Mouse (Mus musculus): ENCODE data around the gene Srsf2. TPM values are rescaled to one million over a fixed set of nuclear protein-coding genes. Genes with fewer than 3 reads are reported as not detected.

Srsf2 gene
- polyA plus RNA-seq, 1 experiment from 2014 or later: 551 TPM

- H3K36me3 ChIP-seq (replicated peaks): no peaks in the 10 kb centered on the region
- H3K4me1 ChIP-seq: peaks cover 23% of the 10 kb centered on the region
- no peak overlapping the region for H3K4me3 ChIP-seq
- H3K9ac ChIP-seq: no peak overlapping the region
- no peak overlapping the region for H3K4me2 ChIP-seq
- no peaks in the 10 kb centered on the region for H3K9me3 ChIP-seq
- no peaks in the 10 kb centered on the region for H3K27me3 ChIP-seq (replicated peaks)
- no peak for ATAC-seq (replicated peaks)
- H3K27ac ChIP-seq: no peak overlapping the region
- WGBS: 53% methylated on average over 10 of the region's 10 CpGs
These were observed 30.7 kb downstream of the Srsf2 start for GRCm38 (mm10) chr11:116822215-116822614.

- Histone ChIP-seq H3K4me2 (no peak overlapping the region), H3K27me3 (replicated peaks) (no peaks in the 10 kb centered on the region), H3K36me3 (replicated peaks) (no peaks in the 10 kb centered on the region), H3K4me1 (peaks cover 14% of the 10 kb centered on the region), H3K9me3 (no peaks in the 10 kb centered on the region), H3K4me3 (no peak overlapping the region), H3K9ac (no peak overlapping the region), H3K27ac (no peak overlapping the region)
- no peak for ATAC-seq (replicated peaks)
- WGBS: 47% methylated on average over 13 of the region's 13 CpGs
These were observed 31.6 kb downstream of the Srsf2 start for GRCm38 (mm10) chr11:116821057-116821940.

- ATAC-seq (replicated peaks): no peak
- no peaks in the 10 kb centered on the region for H3K36me3 ChIP-seq (replicated peaks)
- H3K27me3 ChIP-seq (replicated peaks): no peaks in the 10 kb centered on the region
- no peak overlapping the region for H3K4me2 ChIP-seq
- H3K9me3 ChIP-seq: no peaks in the 10 kb centered on the region
- H3K4me3 ChIP-seq: no peak overlapping the region
- no peak overlapping the region for H3K9ac ChIP-seq
- H3K27ac ChIP-seq: no peak overlapping the region
- peaks cover 9% of the 10 kb centered on the region for H3K4me1 ChIP-seq
- WGBS: 83% methylated on average over 5 of the region's 5 CpGs
These were observed 32.8 kb downstream of the Srsf2 start for GRCm38 (mm10) chr11:116819932-116820593.

GRCm38 (mm10) chr11:116818722-116819121 is 34.2 kb downstream of the Srsf2 start:
- H3K36me3 ChIP-seq (replicated peaks): no peaks in the 10 kb centered on the region
- H3K4me3 ChIP-seq: no peak overlapping the region
- no peaks in the 10 kb centered on the region for H3K9me3 ChIP-seq
- no peak overlapping the region for H3K4me2 ChIP-seq
- H3K4me1 ChIP-seq: peaks cover 23% of the 10 kb centered on the region
- H3K9ac ChIP-seq: no peak overlapping the region
- no peaks in the 10 kb centered on the region for H3K27me3 ChIP-seq (replicated peaks)
- WGBS: 78% methylated on average over 8 of the region's 8 CpGs
- ATAC-seq (replicated peaks): no peak
- H3K27ac ChIP-seq: no peak overlapping the region

GRCm38 (mm10) chr11:116817567-116817966 is 35.3 kb downstream of the Srsf2 start:
- 95% methylated on average over 5 of the region's 5 CpGs for WGBS
- Histone ChIP-seq H3K9me3 (no peaks in the 10 kb centered on the region), H3K4me2 (no peak overlapping the region), H3K4me3 (no peak overlapping the region), H3K27ac (no peak overlapping the region), H3K4me1 (peaks cover 34% of the 10 kb centered on the region), H3K36me3 (replicated peaks) (no peaks in the 10 kb centered on the region), H3K27me3 (replicated peaks) (no peaks in the 10 kb centered on the region), H3K9ac (no peak overlapping the region)
- ATAC-seq (replicated peaks): no peak

- WGBS: 97% methylated on average over 5 of the region's 5 CpGs
- H3K4me3 ChIP-seq: no peak overlapping the region
- no peaks in the 10 kb centered on the region for H3K36me3 ChIP-seq (replicated peaks)
- no peak overlapping the region for H3K9ac ChIP-seq
- ATAC-seq (replicated peaks): no peak
- peaks cover 35% of the 10 kb centered on the region for H3K4me1 ChIP-seq
- H3K4me2 ChIP-seq: no peak overlapping the region
- no peak overlapping the region for H3K27ac ChIP-seq
- no peaks in the 10 kb centered on the region for H3K27me3 ChIP-seq (replicated peaks)
- no peaks in the 10 kb centered on the region for H3K9me3 ChIP-seq
These were observed 36.1 kb downstream of the Srsf2 start for GRCm38 (mm10) chr11:116816769-116817168.

GRCm38 (mm10) chr11:116814884-116815415 is 37.9 kb downstream of the Srsf2 start:
- no peak overlapping the region for H3K4me3 ChIP-seq
- H3K4me1 ChIP-seq: peaks cover 52% of the 10 kb centered on the region
- H3K4me2 ChIP-seq: peak overlapping the region; percentile 9; the same call in 1 of the 2 replicates
- H3K36me3 ChIP-seq (replicated peaks): no peaks in the 10 kb centered on the region
- H3K9ac ChIP-seq: no peak overlapping the region; the same call in 1 of the 2 replicates
- H3K27ac ChIP-seq: peak overlapping the region; percentile 98
- WGBS: 22% methylated on average over 7 of the region's 7 CpGs
- no peak for ATAC-seq (replicated peaks)
- H3K27me3 ChIP-seq (replicated peaks): no peaks in the 10 kb centered on the region
- H3K9me3 ChIP-seq: no peaks in the 10 kb centered on the region

GRCm38 (mm10) chr11:116814076-116814883 is 38.6 kb downstream of the Srsf2 start:
- H3K9me3 ChIP-seq: no peaks in the 10 kb centered on the region
- no peak for ATAC-seq (replicated peaks)
- WGBS: 7% methylated on average over 20 of the region's 20 CpGs
- peak overlapping the region; percentile 98 for H3K27ac ChIP-seq
- H3K4me3 ChIP-seq: no peak overlapping the region
- peaks cover 53% of the 10 kb centered on the region for H3K4me1 ChIP-seq
- no peaks in the 10 kb centered on the region for H3K27me3 ChIP-seq (replicated peaks)
- no peaks in the 10 kb centered on the region for H3K36me3 ChIP-seq (replicated peaks)
- H3K4me2 ChIP-seq: peak overlapping the region; percentile 9; the same call in 1 of the 2 replicates
- H3K9ac ChIP-seq: no peak overlapping the region; the same call in 1 of the 2 replicates

- Histone ChIP-seq H3K4me1 (peaks cover 58% of the 10 kb centered on the region), H3K9ac (no peak overlapping the region), H3K27ac (peak overlapping the region; percentile 98), H3K4me3 (no peak overlapping the region), H3K9me3 (no peaks in the 10 kb centered on the region), H3K27me3 (replicated peaks) (no peaks in the 10 kb centered on the region), H3K4me2 (no peak overlapping the region), H3K36me3 (replicated peaks) (no peaks in the 10 kb centered on the region)
- 63% methylated on average over 13 of the region's 13 CpGs for WGBS
- no peak for ATAC-seq (replicated peaks)
These were observed 39.3 kb downstream of the Srsf2 start for GRCm38 (mm10) chr11:116813610-116814009.

- ATAC-seq (replicated peaks): peak; percentile 28; the same call in 1 of the 2 replicates
- H3K9ac ChIP-seq: no peak overlapping the region
- no peaks in the 10 kb centered on the region for H3K9me3 ChIP-seq
- no peaks in the 10 kb centered on the region for H3K27me3 ChIP-seq (replicated peaks)
- H3K27ac ChIP-seq: peak overlapping the region; percentile 98
- 32% methylated on average over 21 of the region's 21 CpGs for WGBS
- no peaks in the 10 kb centered on the region for H3K36me3 ChIP-seq (replicated peaks)
- H3K4me3 ChIP-seq: no peak overlapping the region
- H3K4me2 ChIP-seq: no peak overlapping the region
- peaks cover 63% of the 10 kb centered on the region for H3K4me1 ChIP-seq
These were observed 39.9 kb downstream of the Srsf2 start for GRCm38 (mm10) chr11:116812793-116813529.

Measured in midbrain, embryonic 15.5 days (tissue).